Mouse (Mus musculus) spleen, adult 2 months (tissue): ENCODE data around the gene Hilpda. TPM values are rescaled to one million over a fixed set of nuclear protein-coding genes. Genes with fewer than 3 reads are reported as not detected.
A peak's percentile ranks its signal among the peaks of the same experiment; 100 is the strongest.

Experiments
- DNase-seq, 2 experiments: peaks; one replicate each; pipeline versions ENCODE4 v3.0.0 to v3.0.0-alpha.2; 2012 to 2021; ENCODE audit warnings: low spot score in 2 of 2, low read depth in 1 of 2
- H3K27ac ChIP-seq: fragments of 200-500 bp; 2 replicates; pipeline ENCODE4 v1.5.1; 2012; ENCODE audit warnings: low read length, inconsistent platforms; ENCODE audit not compliant: insufficient read depth
- H3K27me3 ChIP-seq: fragments of 200-500 bp; 2 replicates; pipeline ENCODE4 v1.6.1; 2012; ENCODE audit warnings: mild to moderate bottlenecking, moderate library complexity, low read length, inconsistent platforms; ENCODE audit not compliant: control insufficient read depth, insufficient read depth
- H3K36me3 ChIP-seq: fragments of 200-500 bp; 2 replicates; pipeline ENCODE4 v1.6.1; 2012; ENCODE audit warnings: mild to moderate bottlenecking, low read length, inconsistent platforms; ENCODE audit not compliant: control insufficient read depth, insufficient read depth
- H3K4me1 ChIP-seq: fragments of 200-500 bp; 2 replicates; pipeline ENCODE4 v1.6.1; 2011; ENCODE audit warnings: inconsistent platforms; ENCODE audit not compliant: control insufficient read depth, insufficient read depth, insufficient read length
- H3K4me3 ChIP-seq: fragments of 200-500 bp; 2 replicates; pipeline ENCODE4 v1.5.1; 2011; ENCODE audit warnings: mild to moderate bottlenecking, inconsistent platforms; ENCODE audit not compliant: insufficient read depth, insufficient read length; ENCODE audit errors: extremely low read depth
- CTCF ChIP-seq: fragments of 200-500 bp; IDR thresholded peaks from 2 replicates; pipeline ENCODE4 v1.5.1; 2011; ENCODE audit warnings: mild to moderate bottlenecking, inconsistent platforms; ENCODE audit not compliant: insufficient read depth, insufficient read length, insufficient replicate concordance; ENCODE audit errors: extremely low read depth
- POLR2A ChIP-seq: fragments of 200-500 bp; IDR thresholded peaks from 2 replicates; pipeline ENCODE4 v1.6.1; 2011; ENCODE audit warnings: low read depth, low read length, inconsistent platforms
- WGBS: fragments of 180-500 bp; shearing (Covaris S2); methylation state at CpG from one replicate; pipeline ENCODE4 v1.1.7; 2018; 5-methylcytosine and 5-hydroxymethylcytosine counted together
- polyA plus RNA-seq: library from polyadenylated mRNA; depleted of rRNA; stranded (reverse); fragments of >200 nt; gene quantifications from 2 replicates; pipeline ENCODE4 v1.2.3, GENCODE M21; 2012

The Hilpda gene
- polyA plus RNA-seq, 1 experiment: 11.3 TPM

- WGBS: 44% methylated on average over 8 of the region's 8 CpGs
- no peak overlapping the region for H3K4me3 ChIP-seq
- H3K4me1 ChIP-seq: peaks cover 6% of the 10 kb centered on the region; the same call in 1 of the 2 replicates
- no peaks in the 10 kb centered on the region for H3K36me3 ChIP-seq
- H3K27ac ChIP-seq: no peak overlapping the region
- DNase-seq: peak; percentile 26 to 28
- no peaks in the 10 kb centered on the region for H3K27me3 ChIP-seq
- TF ChIP-seq POLR2A: no peak
- peak; percentile 60; the same call in 1 of the 2 replicates for TF ChIP-seq CTCF
Measured at GRCm38 (mm10) chr6:29234272-29234671, 38.0 kb upstream of the Hilpda start.

- Histone ChIP-seq H3K4me3 (no peak overlapping the region), H3K36me3 (no peaks in the 10 kb centered on the region), H3K27ac (no peak overlapping the region), H3K27me3 (no peaks in the 10 kb centered on the region), H3K4me1 (peaks cover 7% of the 10 kb centered on the region; the same call in 1 of the 2 replicates)
- TF ChIP-seq POLR2A: no peak
- TF ChIP-seq CTCF: peak; percentile 53; the same call in 1 of the 2 replicates
- WGBS: 33% methylated on average over 2 of the region's 2 CpGs
- peak; percentile 55 to 56 for DNase-seq
Measured at GRCm38 (mm10) chr6:29240806-29241205, 31.5 kb upstream of the Hilpda start.

- Histone ChIP-seq H3K27ac (no peak overlapping the region), H3K4me3 (no peak overlapping the region), H3K4me1 (peaks cover 14% of the 10 kb centered on the region; the same call in 1 of the 2 replicates), H3K36me3 (no peaks in the 10 kb centered on the region), H3K27me3 (no peaks in the 10 kb centered on the region)
- TF ChIP-seq POLR2A (no peak), CTCF (peak; percentile 16; the same call in 1 of the 2 replicates)
- 31% methylated on average over 2 of the region's 2 CpGs for WGBS
- no peak for DNase-seq
Measured at GRCm38 (mm10) chr6:29241697-29242096, 30.6 kb upstream of the Hilpda start.

- 84% methylated on average over 1 of the region's 1 CpGs for WGBS
- Histone ChIP-seq H3K27ac (no peak overlapping the region), H3K4me1 (peaks cover 14% of the 10 kb centered on the region; the same call in 1 of the 2 replicates), H3K4me3 (no peak overlapping the region), H3K27me3 (no peaks in the 10 kb centered on the region), H3K36me3 (no peaks in the 10 kb centered on the region)
- TF ChIP-seq POLR2A (no peak), CTCF (no peak)
- DNase-seq: no peak
Measured at GRCm38 (mm10) chr6:29242265-29242664, 30.0 kb upstream of the Hilpda start.

GRCm38 (mm10) chr6:29245272-29246120 lies 26.8 kb upstream of the Hilpda start:
- 48% methylated on average over 14 of the region's 14 CpGs for WGBS
- DNase-seq: peak in 1 of 2 experiments; percentile 62
- Histone ChIP-seq H3K36me3 (no peaks in the 10 kb centered on the region), H3K4me3 (no peak overlapping the region), H3K27me3 (no peaks in the 10 kb centered on the region), H3K27ac (peak overlapping the region; percentile 49), H3K4me1 (peaks cover 14% of the 10 kb centered on the region; the same call in 1 of the 2 replicates)
- TF ChIP-seq POLR2A: no peak

- no peak for DNase-seq
- no peaks in the 10 kb centered on the region for H3K36me3 ChIP-seq
- H3K27me3 ChIP-seq: no peaks in the 10 kb centered on the region
- peaks cover 14% of the 10 kb centered on the region; the same call in 1 of the 2 replicates for H3K4me1 ChIP-seq
- TF ChIP-seq POLR2A (no peak), CTCF (no peak)
- WGBS: 82% methylated on average over 3 of the region's 3 CpGs
- H3K4me3 ChIP-seq: no peak overlapping the region
- H3K27ac ChIP-seq: peak overlapping the region; percentile 49
Measured at GRCm38 (mm10) chr6:29246183-29246582, 26.1 kb upstream of the Hilpda start.

GRCm38 (mm10) chr6:29246585-29246984 lies 25.7 kb upstream of the Hilpda start:
- DNase-seq: no peak
- peaks cover 14% of the 10 kb centered on the region; the same call in 1 of the 2 replicates for H3K4me1 ChIP-seq
- no peaks in the 10 kb centered on the region for H3K27me3 ChIP-seq
- TF ChIP-seq CTCF (no peak), POLR2A (no peak)
- H3K36me3 ChIP-seq: no peaks in the 10 kb centered on the region
- WGBS: 41% methylated on average over 5 of the region's 5 CpGs
- H3K4me3 ChIP-seq: no peak overlapping the region
- no peak overlapping the region for H3K27ac ChIP-seq
